Mouse (Mus musculus) telencephalon, adult 2 months (tissue): ENCODE measurements around the gene Gm45234.

ENCODE experiments used
- DNase-seq: peaks from one replicate; pipeline ENCODE4 v3.0.0-alpha.2; 2011; ENCODE audit warnings: low read depth, low spot score

Gm45234 gene

DNA sequence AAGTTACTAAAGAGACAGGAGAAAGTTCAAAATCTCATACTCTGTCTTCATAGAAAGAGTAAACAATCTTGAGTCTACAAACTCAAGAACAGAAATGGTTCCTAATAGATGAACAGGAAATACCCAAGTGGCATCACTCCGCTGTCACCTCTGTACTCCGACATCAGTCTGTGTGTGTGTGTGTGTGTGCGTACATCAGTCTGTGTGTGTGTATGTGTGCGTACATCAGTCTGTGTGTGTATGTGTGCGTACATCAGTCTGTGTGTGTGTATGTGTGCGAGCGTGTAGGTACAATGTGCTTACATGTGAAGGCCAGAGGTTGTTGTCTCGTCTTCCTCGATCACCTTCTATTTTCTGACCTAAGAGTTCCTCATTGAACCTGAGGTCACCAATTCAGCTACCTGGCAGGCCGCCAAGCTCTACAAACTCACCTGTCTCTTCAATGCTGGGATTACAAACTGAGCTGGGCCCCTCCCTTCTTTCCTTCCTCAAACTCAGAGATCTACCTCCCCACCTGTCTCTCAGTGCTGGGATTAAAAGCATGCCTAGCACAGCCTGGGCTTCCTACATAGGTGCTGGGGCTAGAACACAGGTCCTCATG is 47.4 kb downstream of the Gm45234 start:
- no peak for DNase-seq

DNA sequence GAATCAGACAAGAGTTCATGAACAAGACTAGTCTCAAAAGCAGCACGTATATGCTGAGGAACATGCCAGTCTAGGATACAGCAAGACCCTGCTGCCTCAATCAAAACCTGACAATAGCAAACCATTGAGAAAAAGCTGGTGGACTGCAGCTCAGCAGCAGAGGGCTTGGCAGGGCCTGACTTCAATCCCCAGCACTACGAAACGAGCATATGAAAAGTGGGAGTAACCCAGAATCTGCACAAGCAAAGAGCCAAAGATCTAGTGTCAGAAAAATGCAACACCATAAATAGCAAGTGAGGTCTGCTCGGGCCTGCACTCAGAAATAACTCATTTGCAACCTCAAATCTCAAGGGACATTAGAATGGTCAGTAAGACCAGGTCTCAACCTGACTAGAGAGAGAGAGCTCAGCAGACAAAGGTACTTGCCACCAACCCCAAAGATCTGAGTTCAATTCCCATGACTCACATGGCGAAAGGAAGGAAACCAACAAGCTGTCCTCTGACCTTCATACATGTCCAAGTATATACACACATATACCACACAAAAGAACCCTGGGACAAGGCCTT is 49.7 kb downstream of the Gm45234 start:
- DNase-seq = no peak

DNA sequence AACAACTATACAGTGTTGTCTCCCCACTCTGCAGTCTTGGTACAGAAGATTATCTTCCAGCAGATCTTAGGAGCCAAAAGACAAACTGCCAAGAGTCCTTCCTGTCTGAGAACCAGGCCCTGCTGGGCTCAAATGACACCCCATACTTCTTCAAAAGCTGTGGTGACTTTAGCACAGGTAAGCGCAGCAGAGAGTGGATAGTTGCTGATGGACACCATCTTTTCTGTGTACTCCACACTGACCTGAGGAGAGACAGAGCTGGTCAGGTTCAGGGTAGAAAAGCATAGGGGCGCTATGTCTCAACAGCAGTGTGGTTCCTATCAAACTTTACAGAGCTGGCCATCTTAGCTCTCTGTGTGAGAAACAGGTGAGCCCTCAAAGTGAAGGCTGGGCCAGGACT is 51.4 kb downstream of the Gm45234 start:
- no peak for DNase-seq

DNA sequence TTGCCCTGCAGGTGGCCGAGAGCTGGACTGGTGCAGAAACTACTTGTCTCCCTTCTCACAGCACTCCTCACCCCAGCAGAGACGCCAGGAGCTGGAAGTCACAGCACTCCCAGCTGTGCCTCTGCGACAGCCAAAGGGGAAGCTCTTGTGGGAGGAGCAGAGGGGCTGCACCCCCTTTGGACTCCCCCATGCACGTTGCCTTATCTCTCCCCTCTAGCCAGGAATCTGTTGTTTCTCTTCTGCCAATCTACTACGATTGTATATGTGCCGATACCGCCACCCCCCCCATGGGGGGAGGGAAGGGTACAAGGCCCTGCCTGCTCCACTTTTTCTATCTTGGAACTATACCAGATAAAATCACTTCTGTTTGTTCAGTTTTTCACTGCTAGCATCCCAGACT is 52.0 kb downstream of the Gm45234 start:
- no peak for DNase-seq

DNA sequence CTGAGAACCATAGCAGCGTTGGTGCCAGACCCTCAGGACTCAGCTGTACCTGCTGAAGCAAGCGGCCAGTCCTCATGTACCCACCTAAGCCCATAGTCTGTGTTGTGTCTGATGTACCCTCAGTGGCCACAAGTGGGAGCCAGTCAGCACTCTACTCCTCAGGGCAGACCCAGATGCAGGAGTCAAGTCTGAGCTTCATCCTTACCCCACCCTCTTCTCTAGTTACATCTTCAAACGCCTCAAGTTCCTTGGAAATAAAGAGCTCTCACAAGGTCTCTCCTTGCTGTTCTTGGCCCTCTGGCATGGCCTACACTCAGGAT is 53.1 kb downstream of the Gm45234 start:
- no peak for DNase-seq

DNA sequence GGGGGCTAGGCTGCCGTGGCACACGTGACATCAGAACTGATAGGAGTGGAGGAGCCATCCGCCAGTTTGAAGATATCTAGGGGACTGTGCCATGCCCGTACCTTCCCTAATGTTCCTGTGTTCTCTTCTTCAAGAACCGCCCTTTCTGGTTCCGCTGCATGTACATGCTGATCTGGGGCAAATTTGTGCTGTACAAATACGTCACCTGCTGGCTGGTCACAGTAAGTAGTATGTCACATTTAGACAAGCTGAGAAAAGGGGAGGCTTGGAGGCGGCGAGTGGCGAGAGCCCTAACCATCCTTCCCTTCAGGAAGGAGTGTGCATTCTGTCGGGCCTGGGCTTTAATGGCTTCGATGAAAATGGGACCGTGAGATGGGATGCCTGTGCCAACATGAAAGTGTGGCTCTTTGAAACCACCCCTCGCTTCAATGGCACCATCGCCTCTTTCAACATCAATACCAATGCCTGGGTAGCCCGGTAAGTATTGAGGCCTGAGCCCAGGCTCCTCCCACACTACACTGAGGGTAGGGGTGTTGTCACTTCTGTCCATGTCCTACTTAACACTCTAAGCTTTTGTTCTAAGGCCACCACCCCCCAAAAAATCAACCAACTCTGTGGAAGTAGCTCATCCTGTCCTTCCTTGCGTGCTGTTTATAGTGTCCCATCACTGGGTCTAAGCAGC is 53.6 kb downstream of the Gm45234 start:
- no peak for DNase-seq

DNA sequence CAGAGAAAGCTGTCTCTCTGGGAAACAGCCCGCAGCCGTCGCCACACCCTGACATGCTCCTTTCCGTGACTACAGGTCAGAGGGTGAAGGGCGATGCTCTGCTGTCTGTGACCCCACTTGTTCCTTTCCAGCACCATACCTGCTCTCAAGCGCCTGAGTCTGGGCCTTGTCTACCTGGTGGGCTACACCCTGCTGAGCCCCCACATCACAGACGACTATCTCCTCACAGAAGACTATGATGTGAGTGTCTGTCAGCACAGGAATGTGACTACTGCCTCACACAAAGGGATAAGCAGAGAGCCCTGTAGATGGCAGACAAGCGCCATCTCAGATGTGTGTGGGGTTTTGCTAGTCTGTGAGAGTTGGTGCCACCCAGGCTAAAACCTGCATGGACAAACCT is 54.5 kb downstream of the Gm45234 start:
- DNase-seq = no peak

DNA sequence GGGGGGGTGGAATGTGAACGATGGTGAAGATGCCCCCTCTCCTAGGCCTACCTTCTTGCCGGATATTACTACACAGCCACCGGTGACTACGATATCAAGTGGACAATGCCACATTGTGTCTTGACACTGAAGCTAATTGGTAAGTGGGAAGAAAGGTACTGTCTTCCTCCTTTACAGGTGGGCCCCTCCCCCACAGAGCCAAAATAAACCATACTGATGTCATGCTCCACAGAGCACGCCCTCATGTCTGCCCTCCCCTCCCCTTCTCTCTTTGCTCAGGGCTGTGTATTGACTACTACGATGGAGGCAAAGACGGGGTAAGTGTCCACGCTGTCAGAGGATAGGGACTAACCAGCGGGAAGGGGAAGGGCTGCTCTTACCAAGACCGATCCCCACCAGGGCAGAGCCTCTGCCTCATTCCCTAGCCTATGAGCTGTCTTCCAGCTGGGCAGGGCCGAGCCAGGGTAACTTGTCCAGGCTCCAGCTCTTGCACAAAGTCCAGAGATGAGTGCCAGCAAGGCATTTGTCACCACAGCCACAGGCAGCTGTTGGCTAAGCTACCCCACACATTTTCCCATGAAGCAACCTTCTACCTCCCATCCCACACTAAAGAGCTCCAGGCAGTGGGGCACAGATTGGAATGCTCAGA is 55.7 kb downstream of the Gm45234 start:
- no peak for DNase-seq

DNA sequence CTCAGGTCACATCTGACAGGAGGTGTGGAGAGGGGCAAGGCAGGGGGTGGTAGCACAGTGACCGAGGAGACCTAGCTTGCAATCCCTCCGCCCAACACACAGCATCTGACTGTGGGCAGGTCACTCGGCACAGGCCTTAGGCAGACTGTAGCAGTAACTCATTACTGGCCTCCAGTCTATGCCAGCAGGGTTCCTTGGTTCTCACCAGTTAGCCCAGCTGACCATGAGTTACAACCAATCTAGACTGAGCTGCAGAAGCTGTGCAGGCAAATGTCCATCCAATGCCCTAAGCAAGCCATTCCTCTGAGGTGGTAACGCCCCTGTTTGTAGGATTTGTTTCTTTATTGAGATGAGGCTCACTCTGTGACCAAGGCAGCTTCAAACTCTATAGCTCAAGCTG is 56.5 kb downstream of the Gm45234 start:
- DNase-seq = no peak

DNA sequence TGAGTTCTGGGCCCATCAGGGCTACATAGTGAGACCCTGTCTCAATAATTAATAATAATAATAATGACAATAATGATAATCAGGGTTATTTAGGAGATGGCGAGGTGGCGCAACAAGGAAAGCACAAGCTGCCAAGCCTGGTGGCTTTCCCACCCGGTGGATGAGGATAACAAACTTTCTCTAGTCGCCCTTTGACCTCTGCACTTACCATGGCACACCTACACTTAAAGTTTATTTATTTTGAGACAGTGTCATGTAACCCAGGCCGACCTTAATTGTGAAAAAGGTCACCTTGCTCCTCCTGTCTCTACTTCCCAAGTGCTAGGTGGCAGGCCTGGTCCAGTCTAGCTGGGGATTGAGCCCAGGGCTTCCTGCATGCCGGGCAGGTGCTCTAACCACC is 57.1 kb downstream of the Gm45234 start:
- DNase-seq = no peak

DNA sequence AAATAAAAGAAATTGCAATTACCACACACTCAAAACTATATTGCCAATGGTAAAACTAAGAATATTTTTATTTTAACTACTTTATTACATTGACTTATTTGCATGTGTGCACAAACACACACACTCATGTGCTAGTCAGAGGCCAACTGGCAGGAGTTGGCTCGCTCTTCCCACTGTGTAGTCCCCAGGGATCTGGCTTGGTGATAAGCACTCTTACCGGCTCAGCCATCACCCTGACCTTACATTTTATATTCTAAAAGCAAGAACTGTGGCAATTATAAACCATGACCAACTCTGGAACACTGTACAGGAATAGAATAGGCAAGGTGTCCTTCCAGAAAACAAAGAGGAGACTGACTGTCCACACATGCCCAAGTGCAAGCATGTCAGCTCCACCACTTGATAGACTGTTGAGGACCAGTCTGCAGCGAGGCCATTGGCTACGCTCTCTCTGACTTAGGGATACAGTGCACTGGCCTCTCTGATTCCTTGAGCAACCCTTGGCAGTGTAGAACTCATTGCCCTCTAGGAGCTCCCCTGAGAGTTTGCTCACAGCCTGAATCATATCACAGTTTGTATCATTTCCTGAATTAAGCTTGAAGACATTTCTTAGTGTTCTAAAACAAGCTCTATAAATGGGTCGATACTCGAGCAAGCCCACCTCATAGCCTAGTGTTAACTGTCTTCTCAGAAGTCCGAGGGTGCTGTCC is 59.2 kb downstream of the Gm45234 start:
- DNase-seq = no peak

DNA sequence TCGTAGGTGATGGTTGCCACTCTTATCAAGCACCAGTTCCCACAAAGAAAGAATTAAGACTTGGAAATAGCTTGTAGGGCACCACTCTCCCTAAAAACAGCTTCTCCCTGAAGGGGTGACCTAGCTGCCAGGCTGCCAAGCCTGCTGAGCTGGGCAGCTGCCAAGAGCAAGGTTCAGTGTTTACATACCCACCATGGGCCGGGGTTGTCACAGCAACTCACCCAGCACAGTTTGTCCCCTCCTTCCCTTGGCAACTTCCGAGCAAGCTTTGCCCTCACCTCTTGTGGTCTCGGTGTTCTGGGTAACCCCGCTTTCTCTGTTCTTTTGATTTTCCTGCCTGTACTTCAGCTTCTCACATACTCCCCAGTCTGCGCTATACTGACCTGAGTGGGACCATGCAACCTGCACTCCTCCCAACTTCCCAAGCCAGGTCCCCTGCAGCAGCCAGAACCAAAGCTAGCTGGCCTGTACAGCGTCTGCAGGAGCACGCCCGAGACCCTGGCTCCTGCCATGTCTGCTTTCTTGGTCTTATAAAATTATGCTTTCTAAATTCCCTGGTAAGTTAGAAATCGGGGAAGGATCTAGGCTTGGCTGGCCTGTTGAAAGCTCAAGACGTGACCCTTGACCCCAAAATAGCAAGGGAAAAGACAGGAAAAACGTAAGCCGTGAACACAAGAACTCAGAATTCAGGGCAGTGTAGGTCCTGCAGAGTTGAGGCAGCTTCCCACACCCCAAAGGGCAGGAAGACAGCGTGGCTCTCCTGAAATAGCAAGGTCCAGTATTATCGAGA is 61.5 kb downstream of the Gm45234 start:
- DNase-seq = no peak

DNA sequence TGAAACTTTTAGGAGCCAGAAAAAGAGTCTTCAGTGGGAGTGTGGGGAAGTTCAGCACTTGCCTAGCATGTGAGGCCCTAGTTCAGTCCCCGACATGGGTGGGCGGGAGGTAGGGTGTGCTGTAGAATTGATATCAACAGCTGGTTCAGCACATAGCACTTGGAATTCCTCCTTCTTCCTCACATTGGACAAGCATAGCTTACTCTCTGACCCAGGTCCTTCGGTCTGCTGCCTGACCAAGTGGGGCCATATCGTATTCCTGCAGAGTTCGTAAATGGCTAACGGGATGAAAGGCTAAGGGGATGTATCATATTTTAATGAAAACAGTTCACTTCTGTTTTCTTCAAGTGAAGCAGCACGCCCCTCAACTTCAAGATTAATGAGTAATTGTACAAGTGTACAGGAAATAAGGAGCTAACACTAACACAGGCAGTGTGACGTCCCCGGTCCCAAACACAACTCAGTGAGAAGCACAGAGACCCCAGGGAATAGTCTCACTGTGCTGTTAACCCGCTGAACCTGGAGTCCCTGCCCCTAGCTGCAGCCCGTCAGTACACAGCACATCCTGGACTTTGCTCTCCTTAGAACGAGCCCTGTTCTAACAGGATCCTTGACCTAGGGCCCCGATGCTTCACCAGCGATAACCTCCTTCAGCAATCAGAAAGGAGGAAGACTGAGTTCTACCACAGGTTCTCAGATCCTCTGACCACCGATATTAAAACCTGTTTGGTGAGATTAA is 62.4 kb downstream of the Gm45234 start:
- no peak for DNase-seq

DNA sequence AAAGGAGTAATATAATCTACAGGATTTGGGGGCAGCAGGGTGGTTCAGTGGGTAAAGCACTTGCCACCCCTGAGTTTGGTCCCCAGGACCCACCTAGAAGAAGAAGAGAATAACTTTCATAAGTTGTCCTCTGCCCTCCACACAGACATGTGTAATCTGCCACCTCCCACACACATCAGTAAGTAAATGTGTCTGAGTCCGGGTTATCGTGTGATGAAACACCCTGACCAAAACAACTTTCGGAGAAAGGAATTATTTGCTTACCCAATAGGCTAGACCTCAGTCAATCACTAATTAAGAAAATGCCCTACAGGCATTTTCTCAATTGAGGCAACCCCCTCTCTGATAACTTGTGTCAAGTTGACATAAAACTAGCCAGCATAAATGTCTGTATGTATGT is 65.3 kb downstream of the Gm45234 start:
- DNase-seq = no peak
